Mouse (Mus musculus): ENCODE measurements around the gene Plagl1. TPM values are rescaled to one million over a fixed set of nuclear protein-coding genes. Genes with fewer than 3 reads are reported as not detected.

Gene Plagl1
- polyA plus RNA-seq, 1 experiment from 2014 or later: 64.5 TPM

GRCm38 (mm10) chr10:13044659-13045058 is 15.6 kb upstream of the Plagl1 start:
- no peak for ATAC-seq (ENCODE audit: insufficient number of reproducible peaks, insufficient read depth, low FRiP score, low TSS enrichment, low read depth)

GRCm38 (mm10) chr10:13047816-13048215 is 12.5 kb upstream of the Plagl1 start:
- H3K4me2 ChIP-seq: no peak overlapping the region
- 44% methylated on average over 4 of the region's 4 CpGs for WGBS

More at GRCm38 (mm10) chr10:13044659-13045058, 15.6 kb upstream of the Plagl1 start:
- no peak overlapping the region for H3K9ac ChIP-seq (replicated peaks)
- 93% methylated on average over 11 of the region's 11 CpGs for WGBS
- no peak overlapping the region for H3K4me2 ChIP-seq
- no peak overlapping the region for H3K27ac ChIP-seq
- H3K4me3 ChIP-seq (replicated peaks): no peak overlapping the region
- no peaks in the 10 kb centered on the region for H3K4me1 ChIP-seq (replicated peaks)
- no peaks in the 10 kb centered on the region for H3K36me3 ChIP-seq
- no peaks in the 10 kb centered on the region for H3K27me3 ChIP-seq
- no peaks in the 10 kb centered on the region for H3K9me3 ChIP-seq

GRCm38 (mm10) chr10:13056863-13057381 is 3.4 kb upstream of the Plagl1 start:
- peaks cover 29% of the 10 kb centered on the region for H3K27me3 ChIP-seq
- H3K4me2 ChIP-seq: no peak overlapping the region
- H3K36me3 ChIP-seq: no peaks in the 10 kb centered on the region
- ATAC-seq (ENCODE audit: insufficient number of reproducible peaks, insufficient read depth, low FRiP score, low TSS enrichment, low read depth): no peak
- 80% methylated on average over 6 of the region's 6 CpGs for WGBS
- peaks cover 12% of the 10 kb centered on the region for H3K4me1 ChIP-seq (replicated peaks)
- H3K9ac ChIP-seq (replicated peaks): no peak overlapping the region
- H3K27ac ChIP-seq: no peak overlapping the region
- no peak overlapping the region for H3K4me3 ChIP-seq (replicated peaks)
- no peaks in the 10 kb centered on the region for H3K9me3 ChIP-seq

More at GRCm38 (mm10) chr10:13047816-13048215, 12.5 kb upstream of the Plagl1 start:
- H3K4me3 ChIP-seq (replicated peaks): no peak overlapping the region
- no peaks in the 10 kb centered on the region for H3K36me3 ChIP-seq
- no peak for ATAC-seq (ENCODE audit: insufficient number of reproducible peaks, insufficient read depth, low FRiP score, low TSS enrichment, low read depth)
- H3K9me3 ChIP-seq: no peaks in the 10 kb centered on the region
- H3K9ac ChIP-seq (replicated peaks): no peak overlapping the region
- no peaks in the 10 kb centered on the region for H3K4me1 ChIP-seq (replicated peaks)
- no peak overlapping the region for H3K27ac ChIP-seq
- no peaks in the 10 kb centered on the region for H3K27me3 ChIP-seq

GRCm38 (mm10) chr10:13060821-13061671 is 742 bp downstream of the Plagl1 start:
- H3K27ac ChIP-seq: no peak overlapping the region

GRCm38 (mm10) chr10:13062373-13062772 is 2.1 kb downstream of the Plagl1 start:
- WGBS: 60% methylated on average over 8 of the region's 8 CpGs
- Histone ChIP-seq H3K27me3 (peaks cover 43% of the 10 kb centered on the region), H3K9me3 (peaks cover 3% of the 10 kb centered on the region; the same call in 1 of the 2 replicates), H3K4me2 (no peak overlapping the region), H3K9ac (replicated peaks) (no peak overlapping the region), H3K4me1 (replicated peaks) (peaks cover 18% of the 10 kb centered on the region), H3K36me3 (no peaks in the 10 kb centered on the region), H3K27ac (no peak overlapping the region), H3K4me3 (replicated peaks) (no peak overlapping the region)
- no peak for ATAC-seq (ENCODE audit: insufficient number of reproducible peaks, insufficient read depth, low FRiP score, low TSS enrichment, low read depth)

More at GRCm38 (mm10) chr10:13060821-13061671, 742 bp downstream of the Plagl1 start:
- Histone ChIP-seq H3K9me3 (no peaks in the 10 kb centered on the region), H3K4me2 (peak overlapping the region; percentile 90), H3K27me3 (peaks cover 43% of the 10 kb centered on the region), H3K4me3 (replicated peaks) (peak overlapping the region; percentile 46), H3K4me1 (replicated peaks) (peaks cover 18% of the 10 kb centered on the region), H3K9ac (replicated peaks) (peak overlapping the region; percentile 63), H3K36me3 (no peaks in the 10 kb centered on the region)
- ATAC-seq (ENCODE audit: insufficient number of reproducible peaks, insufficient read depth, low FRiP score, low TSS enrichment, low read depth): peak; percentile 31; the same call in 1 of the 2 replicates
- 7% methylated on average over 46 of the region's 46 CpGs for WGBS

- H3K4me1 ChIP-seq (replicated peaks): peaks cover 18% of the 10 kb centered on the region
- 24% methylated on average over 7 of the region's 7 CpGs for WGBS
- peaks cover 3% of the 10 kb centered on the region; the same call in 1 of the 2 replicates for H3K9me3 ChIP-seq
- H3K27ac ChIP-seq: no peak overlapping the region
- H3K27me3 ChIP-seq: peaks cover 43% of the 10 kb centered on the region
- no peak overlapping the region for H3K4me2 ChIP-seq
- H3K4me3 ChIP-seq (replicated peaks): no peak overlapping the region
- H3K36me3 ChIP-seq: no peaks in the 10 kb centered on the region
- ATAC-seq (ENCODE audit: insufficient number of reproducible peaks, insufficient read depth, low FRiP score, low TSS enrichment, low read depth): no peak
- H3K9ac ChIP-seq (replicated peaks): no peak overlapping the region
Observed at GRCm38 (mm10) chr10:13063457-13063856, 3.2 kb downstream of the Plagl1 start.

GRCm38 (mm10) chr10:13065129-13065752 is 4.9 kb downstream of the Plagl1 start:
- no peak for ATAC-seq (ENCODE audit: insufficient number of reproducible peaks, insufficient read depth, low FRiP score, low TSS enrichment, low read depth)
- Histone ChIP-seq H3K4me1 (replicated peaks) (peaks cover 18% of the 10 kb centered on the region), H3K36me3 (no peaks in the 10 kb centered on the region)

GRCm38 (mm10) chr10:13071031-13071430 is 10.7 kb downstream of the Plagl1 start:
- 90% methylated on average over 2 of the region's 2 CpGs for WGBS
- H3K36me3 ChIP-seq: no peaks in the 10 kb centered on the region
- no peaks in the 10 kb centered on the region for H3K4me1 ChIP-seq (replicated peaks)
- no peak overlapping the region for H3K9ac ChIP-seq (replicated peaks)
- no peak for ATAC-seq (ENCODE audit: insufficient number of reproducible peaks, insufficient read depth, low FRiP score, low TSS enrichment, low read depth)
- H3K4me3 ChIP-seq (replicated peaks): no peak overlapping the region
- peaks cover 11% of the 10 kb centered on the region; the same call in 1 of the 2 replicates for H3K9me3 ChIP-seq
- H3K4me2 ChIP-seq: no peak overlapping the region
- H3K27ac ChIP-seq: no peak overlapping the region
- no peaks in the 10 kb centered on the region for H3K27me3 ChIP-seq

More at GRCm38 (mm10) chr10:13065129-13065752, 4.9 kb downstream of the Plagl1 start:
- WGBS: 57% methylated on average over 3 of the region's 3 CpGs
- Histone ChIP-seq H3K27me3 (peaks cover 31% of the 10 kb centered on the region), H3K9ac (replicated peaks) (no peak overlapping the region), H3K4me2 (no peak overlapping the region), H3K4me3 (replicated peaks) (no peak overlapping the region), H3K9me3 (peaks cover 3% of the 10 kb centered on the region; the same call in 1 of the 2 replicates), H3K27ac (no peak overlapping the region)

GRCm38 (mm10) chr10:13076807-13077532 is 16.7 kb downstream of the Plagl1 start:
- Histone ChIP-seq H3K4me3 (replicated peaks) (no peak overlapping the region), H3K4me2 (no peak overlapping the region), H3K27ac (no peak overlapping the region), H3K4me1 (replicated peaks) (no peaks in the 10 kb centered on the region), H3K9me3 (no peaks in the 10 kb centered on the region), H3K9ac (replicated peaks) (no peak overlapping the region), H3K27me3 (no peaks in the 10 kb centered on the region), H3K36me3 (no peaks in the 10 kb centered on the region)
- WGBS: 85% methylated on average over 7 of the region's 7 CpGs
- no peak for ATAC-seq (ENCODE audit: insufficient number of reproducible peaks, insufficient read depth, low FRiP score, low TSS enrichment, low read depth)

- no peak overlapping the region for H3K27ac ChIP-seq
- H3K9ac ChIP-seq (replicated peaks): no peak overlapping the region
- H3K36me3 ChIP-seq: no peaks in the 10 kb centered on the region
- no peaks in the 10 kb centered on the region for H3K27me3 ChIP-seq
- WGBS: 82% methylated on average over 12 of the region's 12 CpGs
- ATAC-seq (ENCODE audit: insufficient number of reproducible peaks, insufficient read depth, low FRiP score, low TSS enrichment, low read depth): peak; percentile 70; the same call in 1 of the 2 replicates
- H3K4me2 ChIP-seq: no peak overlapping the region
- no peaks in the 10 kb centered on the region for H3K9me3 ChIP-seq
- H3K4me3 ChIP-seq (replicated peaks): no peak overlapping the region
- H3K4me1 ChIP-seq (replicated peaks): no peaks in the 10 kb centered on the region
Observed at GRCm38 (mm10) chr10:13082459-13082858, 22.2 kb downstream of the Plagl1 start.
